Mouse (Mus musculus): ENCODE measurements around the gene Dlk2.

DNA sequence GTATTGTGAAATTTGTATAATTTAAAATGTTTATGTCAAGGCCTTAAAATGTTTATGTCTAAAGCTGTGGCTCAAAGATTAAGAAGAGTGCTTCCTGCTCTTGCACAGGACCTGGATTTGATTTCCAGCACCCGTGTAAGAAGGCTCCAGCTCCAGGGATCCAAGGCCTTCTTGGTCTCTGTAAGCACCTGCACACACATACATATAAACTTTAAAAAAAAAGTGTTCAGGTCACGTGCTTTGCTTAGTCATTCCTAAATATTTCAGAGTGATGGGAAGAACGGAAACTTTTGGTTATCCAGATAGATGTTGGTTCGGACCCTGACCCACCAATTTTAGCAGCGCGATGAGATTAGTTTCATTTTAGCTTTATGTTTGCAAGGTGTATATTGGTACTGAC is 31.5 kb downstream of the Dlk2 start:
- TF ChIP-seq CTCF (IDR thresholded peaks at IDR 0.05; ENCODE audit: borderline replicate concordance, control insufficient read depth, extremely low read depth, insufficient read depth, low read length, poor library complexity) (no peak), POLR2A (IDR thresholded peaks at IDR 0.05; ENCODE audit: control insufficient read depth, extremely low read depth, insufficient read depth, low read length, poor library complexity) (no peak)

Measured in thymus, adult 2 months (tissue).